Mouse (Mus musculus): ENCODE data around the gene Zfp964. TPM values are rescaled to one million over a fixed set of nuclear protein-coding genes. Genes with fewer than 3 reads are reported as not detected.
"Not testable (repeated sequence)": the region's sequence is repeated elsewhere in the genome, so short reads cannot be mapped to it uniquely, and the experiment has no call there.

Zfp964 gene
- 2.0 and 2.1 TPM in 2 replicates for polyA plus RNA-seq (2014; fragmentation: Nextera tagmentation; extraction: Ambion mirVana)

- peak within 1 kb of the TSS; percentile 97 for H3K4me2 ChIP-seq (ENCODE audit: low read length)
- WGBS = under 1% methylated on average over 55 of the region's 55 CpGs
- 0 out of 2 replicates have a peak, but pooled peaks cover under 1% of the 10 kb centered on the region for H3K36me3 ChIP-seq (ENCODE audit: control insufficient read depth, insufficient read depth, low read length)
- H3K27me3 ChIP-seq (ENCODE audit: control insufficient read depth, insufficient read depth, low read length) = no peaks in the 10 kb centered on the region
- H3K9me3 ChIP-seq (ENCODE audit: control insufficient read depth, low read length) = peaks cover 1% of the 10 kb centered on the region; the same call in 1 of the 2 replicates
- peak within 1 kb of the TSS; percentile 84 for H3K9ac ChIP-seq (ENCODE audit: low read length)
- H3K4me1 ChIP-seq (ENCODE audit: control insufficient read depth in 2 of 2, insufficient read depth in 2 of 2, low read length in 2 of 2) = no peaks in the 10 kb centered on the region
- ATAC-seq (ENCODE audit: insufficient number of reproducible peaks, insufficient read depth, low FRiP score, low read depth) = peak; percentile 98
- H3K4me3 ChIP-seq (ENCODE audit: control insufficient read depth in 1 of 2, insufficient read depth in 1 of 2, low read depth in 1 of 2, low read length in 2 of 2) = peak within 1 kb of the TSS; percentile 61 to 63
- peak within 1 kb of the TSS; percentile 70 to 93 for H3K27ac ChIP-seq (replicated peaks in 1 of 2; ENCODE audit: control insufficient read depth in 1 of 2, insufficient read depth in 1 of 2, low read depth in 2 of 2, low read length in 2 of 2)
These were observed at the start of gene Zfp964 for GRCm38 (mm10) chr8:69654358-69654981. Zfp964 (plus strand) TSS chr8:69654479.

DNA sequence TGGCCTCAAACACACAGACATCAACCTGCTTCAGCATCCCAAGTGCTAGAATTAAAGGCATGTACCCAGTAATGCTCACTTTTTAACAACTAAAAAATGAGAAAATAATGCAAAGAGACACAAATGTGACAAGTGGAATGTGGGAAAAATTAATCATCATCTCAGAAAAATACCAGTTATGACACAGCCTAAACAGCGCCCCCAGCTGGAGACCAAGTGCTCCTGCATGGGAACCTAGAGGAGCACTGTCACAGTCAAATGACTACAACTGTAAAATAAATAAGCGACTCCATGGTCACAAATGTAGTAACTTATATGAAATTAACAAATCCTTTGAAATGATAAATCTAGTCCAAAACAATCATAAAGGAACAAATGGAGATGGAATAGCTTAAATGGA, 39.6 kb upstream of the Zfp964 start:
- Histone ChIP-seq H3K9me3 (ENCODE audit: control insufficient read depth, low read length) (no peaks in the 10 kb centered on the region), H3K36me3 (ENCODE audit: control insufficient read depth, insufficient read depth, low read length) (peaks cover 85% of the 10 kb centered on the region), H3K4me2 (ENCODE audit: low read length) (no peak overlapping the region), H3K4me1 (ENCODE audit: control insufficient read depth in 2 of 2, insufficient read depth in 2 of 2, low read length in 2 of 2) (no peaks in the 10 kb centered on the region), H3K27ac (replicated peaks in 1 of 2; ENCODE audit: control insufficient read depth in 1 of 2, insufficient read depth in 1 of 2, low read depth in 2 of 2, low read length in 2 of 2) (no peak overlapping the region), H3K9ac (ENCODE audit: low read length) (no peak overlapping the region), H3K27me3 (ENCODE audit: control insufficient read depth, insufficient read depth, low read length) (no peaks in the 10 kb centered on the region), H3K4me3 (ENCODE audit: control insufficient read depth in 1 of 2, insufficient read depth in 1 of 2, low read depth in 1 of 2, low read length in 2 of 2) (no peak overlapping the region)
- 63% methylated on average over 2 of the region's 2 CpGs for WGBS
- ATAC-seq (ENCODE audit: insufficient number of reproducible peaks, insufficient read depth, low FRiP score, low read depth) = no peak

DNA sequence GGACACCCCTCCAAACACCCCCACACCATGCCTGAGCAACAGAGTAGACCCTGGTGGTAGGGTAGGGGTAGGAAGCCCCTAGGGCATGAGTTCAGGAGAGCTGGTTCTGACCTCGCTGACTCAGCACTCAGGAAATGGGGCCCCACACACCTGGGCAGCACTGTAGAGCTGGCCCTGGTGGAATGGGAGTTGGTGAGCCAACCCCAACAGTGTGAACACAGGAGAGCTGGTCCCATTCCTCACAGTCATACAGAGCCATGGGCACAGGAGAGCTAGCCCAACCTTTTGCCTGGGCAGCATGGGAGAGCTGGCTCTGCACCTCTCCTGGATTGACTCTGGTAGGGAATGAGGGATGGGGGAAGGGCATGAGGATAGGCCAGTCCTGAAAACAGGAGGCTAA, 36.2 kb upstream of the Zfp964 start:
- Histone ChIP-seq H3K4me2 (ENCODE audit: low read length) (no peak overlapping the region), H3K27ac (replicated peaks in 1 of 2; ENCODE audit: control insufficient read depth in 1 of 2, insufficient read depth in 1 of 2, low read depth in 2 of 2, low read length in 2 of 2) (no peak overlapping the region), H3K4me3 (ENCODE audit: control insufficient read depth in 1 of 2, insufficient read depth in 1 of 2, low read depth in 1 of 2, low read length in 2 of 2) (no peak overlapping the region), H3K4me1 (ENCODE audit: control insufficient read depth in 2 of 2, insufficient read depth in 2 of 2, low read length in 2 of 2) (no peaks in the 10 kb centered on the region), H3K9me3 (ENCODE audit: control insufficient read depth, low read length) (no peaks in the 10 kb centered on the region), H3K9ac (ENCODE audit: low read length) (no peak overlapping the region), H3K36me3 (ENCODE audit: control insufficient read depth, insufficient read depth, low read length) (peaks cover 53% of the 10 kb centered on the region), H3K27me3 (ENCODE audit: control insufficient read depth, insufficient read depth, low read length) (no peaks in the 10 kb centered on the region)
- ATAC-seq (ENCODE audit: insufficient number of reproducible peaks, insufficient read depth, low FRiP score, low read depth) = peak; percentile 39; the same call in 1 of the 2 replicates
- 86% methylated on average over 1 of the region's 1 CpGs for WGBS

GRCm38 (mm10) chr8:69625095-69625789, 29.0 kb upstream of the Zfp964 start, which contains the start of gene Zfp868:
Zfp868 (minus strand) TSS chr8:69625548.
- H3K27ac ChIP-seq (replicated peaks in 1 of 2; ENCODE audit: control insufficient read depth in 1 of 2, insufficient read depth in 1 of 2, low read depth in 2 of 2, low read length in 2 of 2) = peak within 1 kb of the TSS; percentile 97 to 99
- peak within 1 kb of the TSS; percentile 79 for H3K9ac ChIP-seq (ENCODE audit: low read length)
- ATAC-seq (ENCODE audit: insufficient number of reproducible peaks, insufficient read depth, low FRiP score, low read depth) = peak; percentile 100
- peak within 1 kb of the TSS; percentile 64 to 92 for H3K4me3 ChIP-seq (ENCODE audit: control insufficient read depth in 1 of 2, insufficient read depth in 1 of 2, low read depth in 1 of 2, low read length in 2 of 2)
- H3K36me3 ChIP-seq (ENCODE audit: control insufficient read depth, insufficient read depth, low read length) = no peaks in the 10 kb centered on the region
- no peaks in the 10 kb centered on the region for H3K9me3 ChIP-seq (ENCODE audit: control insufficient read depth, low read length)
- H3K4me1 ChIP-seq (ENCODE audit: control insufficient read depth in 2 of 2, insufficient read depth in 2 of 2, low read length in 2 of 2) = peaks cover 2 to 9% of the 10 kb centered on the region in 2 experiments; a peak in 3 of 4 replicates
- peak within 1 kb of the TSS; percentile 73 for H3K4me2 ChIP-seq (ENCODE audit: low read length)
- no peaks in the 10 kb centered on the region for H3K27me3 ChIP-seq (ENCODE audit: control insufficient read depth, insufficient read depth, low read length)
- WGBS = under 1% methylated on average over 37 of the region's 41 CpGs

DNA sequence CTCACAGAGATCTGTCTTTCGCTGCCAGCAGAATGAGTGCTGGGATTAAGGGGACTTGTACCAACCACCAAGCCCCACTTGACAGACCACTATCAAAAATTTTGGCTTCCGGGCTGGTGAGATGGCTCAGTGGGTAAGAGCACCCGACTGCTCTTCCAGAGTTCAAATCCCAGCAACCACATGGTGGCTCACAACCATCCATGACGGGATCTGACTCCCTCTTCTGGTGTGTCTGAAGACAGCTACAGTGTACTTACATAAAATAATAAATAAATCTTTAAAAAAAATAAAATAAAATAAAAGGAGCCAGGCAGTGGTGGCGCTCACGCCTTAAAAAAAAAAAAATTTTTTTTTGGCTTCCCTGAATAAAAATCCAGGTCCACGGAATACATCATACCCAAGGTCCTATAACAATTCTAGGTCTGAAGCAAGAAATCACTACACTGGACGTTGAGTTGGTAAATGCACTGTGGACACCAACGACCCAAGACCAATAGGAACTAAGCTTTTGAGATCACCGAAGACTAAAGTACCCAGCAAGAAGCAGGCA, 396 bp upstream of the Zfp964 start:
- Histone ChIP-seq H3K36me3 (ENCODE audit: control insufficient read depth, insufficient read depth, low read length) (no peaks in the 10 kb centered on the region), H3K9ac (ENCODE audit: low read length) (peak overlapping the region; percentile 84), H3K4me2 (ENCODE audit: low read length) (peak overlapping the region; percentile 97), H3K4me1 (ENCODE audit: control insufficient read depth in 2 of 2, insufficient read depth in 2 of 2, low read length in 2 of 2) (no peaks in the 10 kb centered on the region), H3K27me3 (ENCODE audit: control insufficient read depth, insufficient read depth, low read length) (no peaks in the 10 kb centered on the region), H3K27ac (replicated peaks in 1 of 2; ENCODE audit: control insufficient read depth in 1 of 2, insufficient read depth in 1 of 2, low read depth in 2 of 2, low read length in 2 of 2) (no peak overlapping the region), H3K9me3 (ENCODE audit: control insufficient read depth, low read length) (no peaks in the 10 kb centered on the region), H3K4me3 (ENCODE audit: control insufficient read depth in 1 of 2, insufficient read depth in 1 of 2, low read depth in 1 of 2, low read length in 2 of 2) (peak overlapping the region in 1 of 2 experiments; percentile 63; a peak in 3 of 4 replicates)
- 46% methylated on average over 10 of the region's 10 CpGs for WGBS
- ATAC-seq (ENCODE audit: insufficient number of reproducible peaks, insufficient read depth, low FRiP score, low read depth) = no peak

DNA sequence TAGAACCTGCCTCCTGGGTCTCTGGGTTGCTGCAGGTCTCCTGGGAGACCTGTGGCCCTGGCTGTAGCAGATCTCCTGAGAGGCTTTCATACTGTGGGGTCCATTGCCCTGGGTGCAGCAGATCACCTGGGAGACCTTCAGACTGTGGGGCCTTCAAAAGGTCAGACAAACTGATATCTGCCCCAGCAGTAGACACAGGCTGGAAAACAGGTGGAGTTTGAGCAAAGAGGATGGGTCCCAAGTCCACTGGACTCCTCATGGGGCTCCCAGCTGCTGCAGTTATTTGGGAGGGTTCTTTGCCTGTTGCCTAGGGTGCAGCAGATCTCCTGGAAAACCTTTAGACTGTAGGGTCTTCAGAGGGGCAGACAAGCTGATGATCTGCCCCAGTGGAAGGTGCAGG, 7.0 kb downstream of the Zfp964 start:
- H3K27ac ChIP-seq (replicated peaks in 1 of 2; ENCODE audit: control insufficient read depth in 1 of 2, insufficient read depth in 1 of 2, low read depth in 2 of 2, low read length in 2 of 2) = no peak overlapping the region
- peaks cover 22% of the 10 kb centered on the region for H3K36me3 ChIP-seq (ENCODE audit: control insufficient read depth, insufficient read depth, low read length)
- no peaks in the 10 kb centered on the region for H3K27me3 ChIP-seq (ENCODE audit: control insufficient read depth, insufficient read depth, low read length)
- no peak overlapping the region for H3K4me3 ChIP-seq (ENCODE audit: control insufficient read depth in 1 of 2, insufficient read depth in 1 of 2, low read depth in 1 of 2, low read length in 2 of 2)
- H3K9ac ChIP-seq (ENCODE audit: low read length) = no peak overlapping the region
- no peak for ATAC-seq (ENCODE audit: insufficient number of reproducible peaks, insufficient read depth, low FRiP score, low read depth)
- peaks cover 5% of the 10 kb centered on the region; the same call in 1 of the 2 replicates for H3K9me3 ChIP-seq (ENCODE audit: control insufficient read depth, low read length)
- no peaks in the 10 kb centered on the region for H3K4me1 ChIP-seq (ENCODE audit: control insufficient read depth in 2 of 2, insufficient read depth in 2 of 2, low read length in 2 of 2)
- H3K4me2 ChIP-seq (ENCODE audit: low read length) = no peak overlapping the region

DNA sequence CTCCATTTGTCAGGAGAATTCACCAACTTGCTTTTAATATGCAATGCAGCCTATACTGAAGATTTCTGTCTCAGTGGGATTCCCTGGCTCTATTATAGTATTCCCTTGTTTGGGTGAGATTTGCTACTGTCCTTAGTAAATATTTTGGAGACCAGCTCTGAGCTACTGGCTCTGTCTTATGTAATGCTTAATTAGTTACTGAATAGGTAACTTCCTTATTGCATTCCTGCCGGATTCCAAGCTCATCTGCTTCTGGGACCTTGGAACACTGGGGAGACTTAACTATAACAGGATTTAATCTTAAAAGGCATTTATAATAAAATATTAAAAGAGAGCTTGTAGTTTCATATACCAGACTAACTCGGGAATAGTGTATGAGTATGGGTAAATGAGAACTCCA, 10.8 kb downstream of the Zfp964 start:
- not testable (repeated sequence) for H3K4me1 ChIP-seq (ENCODE audit: control insufficient read depth in 2 of 2, insufficient read depth in 2 of 2, low read length in 2 of 2); H3K4me2 ChIP-seq (ENCODE audit: low read length); H3K9me3 ChIP-seq (ENCODE audit: control insufficient read depth, low read length); H3K4me3 ChIP-seq (ENCODE audit: control insufficient read depth in 1 of 2, insufficient read depth in 1 of 2, low read depth in 1 of 2, low read length in 2 of 2); H3K27me3 ChIP-seq (ENCODE audit: control insufficient read depth, insufficient read depth, low read length); H3K9ac ChIP-seq (ENCODE audit: low read length); ATAC-seq (ENCODE audit: insufficient number of reproducible peaks, insufficient read depth, low FRiP score, low read depth); H3K27ac ChIP-seq (replicated peaks in 1 of 2; ENCODE audit: control insufficient read depth in 1 of 2, insufficient read depth in 1 of 2, low read depth in 2 of 2, low read length in 2 of 2)
- WGBS = 71% methylated on average over 2 of the region's 2 CpGs
- H3K36me3 ChIP-seq (ENCODE audit: control insufficient read depth, insufficient read depth, low read length) = peaks cover 19% of the 10 kb centered on the region

Data from heart, embryonic 14.5 days (tissue).